Mouse (Mus musculus) T-cell, adult 66 days (primary cell): ENCODE measurements around the gene Mrpl10. TPM values are rescaled to one million over a fixed set of nuclear protein-coding genes. Genes with fewer than 3 reads are reported as not detected.

Experiments used
- total RNA-seq, 2 experiments: library from RNA; stranded (reverse); gene quantifications; 3 replicates in 1 of 2; 4 replicates in 1 of 2; pipeline ENCODE4 v1.2.4; 2023

Gene Mrpl10
- 10 to 100 TPM; 46.7 to 48.3 TPM for total RNA-seq

DNA sequence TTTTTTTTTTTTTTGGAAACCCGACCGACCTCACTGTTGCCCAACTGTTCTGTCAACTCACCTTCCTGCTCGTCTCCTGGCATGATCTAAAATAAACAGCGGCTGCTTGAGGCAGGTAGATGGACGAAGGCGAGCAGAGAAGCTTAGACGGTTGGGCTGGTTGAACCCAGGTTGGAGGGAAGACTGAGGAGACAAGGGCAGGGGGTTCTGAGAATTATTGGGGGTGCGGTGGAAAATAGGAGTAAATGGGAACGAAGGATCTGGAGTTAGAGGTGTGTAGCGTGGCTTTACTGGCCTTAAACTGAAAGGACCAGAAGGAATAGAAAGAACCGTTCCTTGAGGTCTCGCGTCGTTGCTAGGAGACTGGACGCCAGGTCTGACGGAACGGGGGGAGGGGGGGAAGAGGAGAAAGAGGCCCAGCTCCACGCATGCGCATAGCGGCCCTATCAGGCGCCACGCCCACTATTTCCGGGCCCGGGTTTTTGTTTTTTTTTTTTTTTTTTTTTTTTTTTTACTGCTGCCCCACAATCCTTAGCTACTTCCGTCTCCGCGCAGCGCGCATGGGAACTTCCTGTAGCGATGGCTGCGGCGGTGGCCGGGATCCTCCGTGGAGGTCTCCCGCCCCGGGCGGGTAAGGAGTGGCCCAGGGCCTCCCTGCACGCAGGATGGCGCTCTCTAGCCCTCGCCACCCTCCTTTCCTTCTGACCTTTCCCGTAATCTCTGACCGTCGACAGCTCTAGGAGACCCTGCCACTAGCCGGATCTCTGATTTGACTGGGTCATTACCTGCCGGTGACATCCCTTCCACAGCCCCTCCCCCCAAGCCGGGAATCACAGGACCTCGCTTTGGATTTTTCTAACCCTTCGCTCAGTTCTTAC, at the start of gene Mrpl10, which contains the start of gene Lrrc46:
Gene Mrpl10 (plus strand): TSS at position 539 of the 878 bp plus-strand sequence.
Gene Lrrc46 (minus strand): TSS at position 386 of the 878 bp plus-strand sequence.

DNA sequence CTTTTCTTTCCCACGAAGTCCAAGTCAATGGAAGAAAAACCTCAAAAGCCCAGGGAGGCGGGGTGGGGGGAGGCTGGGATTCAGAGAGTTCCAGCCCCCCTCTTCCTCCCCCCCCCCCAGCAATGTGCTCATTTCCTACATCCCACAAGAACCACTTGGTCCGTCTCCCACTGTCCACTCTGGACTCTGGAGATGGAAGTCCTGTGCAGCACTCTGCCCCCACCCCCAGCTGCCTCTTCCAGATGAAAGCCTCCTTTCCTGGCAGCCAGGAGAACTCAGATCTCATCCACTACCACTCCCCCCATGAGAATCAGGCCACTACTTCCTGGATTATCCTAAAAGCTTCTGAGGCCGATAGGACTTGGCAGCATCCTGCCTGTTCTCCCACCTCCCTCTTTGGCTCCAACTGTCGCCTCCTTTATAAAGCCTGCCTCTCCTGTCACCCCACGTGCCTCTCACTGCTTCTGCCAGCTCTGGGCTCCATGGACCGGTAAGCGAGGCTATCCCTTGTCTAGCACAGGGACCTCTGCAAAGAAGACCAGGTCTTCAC, 28.2 kb upstream of the Mrpl10 start, which contains the start of gene Sp6:
Gene Sp6 (plus strand): TSS at position 274 of the 550 bp plus-strand sequence.

DNA sequence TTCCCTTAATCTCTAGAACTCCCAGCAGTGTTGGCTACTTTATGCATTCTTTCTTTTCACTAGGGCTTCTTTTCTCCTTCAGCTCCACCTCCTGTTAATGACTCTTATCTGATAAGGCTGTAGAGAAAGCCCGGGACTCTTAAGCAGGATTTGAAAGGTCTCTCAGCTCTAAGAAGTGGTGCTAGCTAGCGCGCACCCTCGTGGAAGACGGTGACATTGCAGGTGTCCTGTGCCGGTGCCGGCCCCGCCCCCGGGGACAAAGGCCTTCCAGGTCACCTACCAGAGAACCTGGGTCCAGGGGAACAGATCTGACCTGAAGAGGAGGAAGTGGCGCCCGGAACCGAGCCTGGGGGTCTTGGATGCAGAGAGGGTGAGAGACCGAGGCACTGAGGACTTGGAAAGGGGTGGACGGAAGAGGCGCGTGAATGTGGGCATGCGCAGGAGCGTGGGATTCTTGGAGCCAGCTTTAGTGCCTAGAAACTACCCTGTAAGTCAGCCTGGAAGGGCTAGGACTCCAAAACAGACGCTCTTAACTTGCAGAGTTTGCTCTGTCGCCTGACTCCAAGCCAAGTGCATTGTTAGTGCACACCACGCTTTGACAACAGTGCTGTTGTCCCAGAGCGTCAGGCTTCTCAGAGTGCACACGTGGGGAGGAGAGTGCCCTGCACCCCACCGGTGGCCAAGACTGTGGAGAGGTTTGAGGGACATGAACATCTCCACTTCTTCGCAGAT, 11.5 kb upstream of the Mrpl10 start, which contains the start of gene Scrn2:
Gene Scrn2 (plus strand): TSS at position 253 of the 732 bp plus-strand sequence.

DNA sequence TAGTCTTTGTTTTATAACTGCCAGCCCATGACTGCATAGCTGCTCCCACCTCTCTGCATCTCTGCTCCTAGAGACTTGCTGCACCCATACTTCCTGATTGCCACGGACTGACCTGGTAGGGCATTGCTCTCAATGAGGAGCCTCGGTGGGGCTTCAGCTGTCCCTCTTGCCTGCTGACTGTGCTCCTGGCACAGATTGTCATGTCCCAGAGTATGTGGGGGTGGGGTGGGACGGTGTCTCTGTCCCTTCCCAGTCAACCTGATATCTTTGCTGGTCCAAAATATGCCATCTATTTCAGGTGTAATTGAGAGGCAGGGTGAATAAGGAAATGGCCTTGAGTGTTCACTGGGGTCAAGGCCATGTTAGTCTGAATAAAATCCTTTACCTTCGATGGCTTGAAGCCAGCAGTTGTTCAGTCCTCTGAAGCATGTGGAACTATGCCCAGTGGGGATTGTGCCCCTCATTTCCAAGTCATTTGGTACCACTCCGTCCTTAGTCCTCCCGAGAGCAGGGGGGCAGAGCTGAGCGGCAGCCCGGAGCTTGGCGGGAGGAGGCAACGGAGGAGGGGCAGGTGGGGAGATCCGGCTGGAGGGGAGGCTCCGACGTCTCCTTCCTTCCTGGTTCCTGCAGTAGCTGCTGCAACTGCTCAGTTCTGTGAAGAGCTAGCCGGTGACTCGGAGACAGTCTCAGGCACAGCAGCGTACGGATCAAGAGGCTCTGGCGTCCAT, 9.0 kb downstream of the Mrpl10 start, which contains the start of gene Osbpl7:
Gene Osbpl7 (plus strand): TSS at position 413 of the 728 bp plus-strand sequence.

Other genes starting within 250 kb of the Mrpl10 start
- 10 to 100 TPM; 50.3 to 56.3 TPM for gene Nfe2l1, start 211.6 kb upstream of the Mrpl10 start, total RNA-seq
- not detected for gene Copz2, start 191.7 kb upstream of the Mrpl10 start, total RNA-seq
- 10 to 100 TPM; 56.6 to 59.2 TPM for gene Cdk5rap3, start 125.1 kb upstream of the Mrpl10 start, total RNA-seq
- not detected for gene Prr15l, start 113.5 kb upstream of the Mrpl10 start, total RNA-seq
- 10 to 100 TPM; 17.9 to 23.9 TPM for gene Pnpo, start 97.6 kb upstream of the Mrpl10 start, total RNA-seq
- 10 to 100 TPM; 47.1 to 50.9 TPM for gene Sp2, start 58.6 kb upstream of the Mrpl10 start, total RNA-seq
- 1 to 10 TPM; 3.9 TPM for gene Sp6, start 28.2 kb upstream of the Mrpl10 start, total RNA-seq
- gene Scrn2, start 11.6 kb upstream of the Mrpl10 start, total RNA-seq, result 1 to 10 TPM; 3.7 to 4.2 TPM
- not detected for gene Lrrc46, start 153 bp upstream of the Mrpl10 start, total RNA-seq
- gene Osbpl7, start 9.1 kb downstream of the Mrpl10 start, total RNA-seq, result 10 to 100 TPM; 33.4 to 33.5 TPM
- gene Tbx21, start 73.8 kb downstream of the Mrpl10 start, total RNA-seq, result 10 to 100 TPM; 14.3 to 20.3 TPM
- gene Tbkbp1, start 109.9 kb downstream of the Mrpl10 start, total RNA-seq, result 1 to 10 TPM; 1.9 to 3.6 TPM
- gene Kpnb1, start 146.3 kb downstream of the Mrpl10 start, total RNA-seq, result 100 to 1,000 TPM; 165 to 185 TPM
- gene Npepps, start 239.1 kb downstream of the Mrpl10 start, total RNA-seq, result 10 to 100 TPM; 72.0 to 77.0 TPM